Mouse (Mus musculus) hindbrain, embryonic 11.5 days (tissue): ENCODE measurements around the gene Dnajc15. TPM values are rescaled to one million over a fixed set of nuclear protein-coding genes. Genes with fewer than 3 reads are reported as not detected.

Source experiments
- ATAC-seq: fragments of 200-750 bp; cut with Nextera tagmentation; 2 replicates; pipeline ENCODE4 v1.8.0; 2017; ENCODE audit warnings: mild to moderate bottlenecking, moderate TSS enrichment, moderate library complexity; ENCODE audit not compliant: low FRiP score
- DNase-seq: peaks from one replicate; pipeline ENCODE4 v3.0.0-alpha.2; 2015; ENCODE audit warnings: low spot score
- H3K27ac ChIP-seq: fragments of 300-500 bp; sonication (generic); 2 replicates; pipeline ENCODE4 v1.5.1; 2014; ENCODE audit warnings: mild to moderate bottlenecking, low read depth, low read length
- H3K27me3 ChIP-seq: fragments of 300-500 bp; sonication (generic); 2 replicates; pipeline ENCODE4 v1.6.1; 2014; ENCODE audit warnings: mild to moderate bottlenecking, low read length, moderate library complexity, mixed read lengths; ENCODE audit not compliant: control insufficient read depth, insufficient read depth
- H3K36me3 ChIP-seq: fragments of 300-500 bp; sonication (generic); 2 replicates; pipeline ENCODE4 v1.6.1; 2014; ENCODE audit warnings: mild to moderate bottlenecking, low read length, moderate library complexity, mixed read lengths; ENCODE audit not compliant: control insufficient read depth, insufficient read depth
- H3K4me1 ChIP-seq: fragments of 300-500 bp; sonication (generic); replicated peaks from 2 replicates; pipeline ENCODE4 v1.6.1; 2014; ENCODE audit warnings: low read length, mixed read lengths; ENCODE audit not compliant: control insufficient read depth, insufficient read depth
- H3K4me2 ChIP-seq: fragments of 300-500 bp; sonication (generic); replicated peaks from 2 replicates; pipeline ENCODE4 v1.6.1; 2014; ENCODE audit warnings: mild to moderate bottlenecking, low read depth, low read length
- H3K4me3 ChIP-seq: fragments of 300-500 bp; sonication (generic); 2 replicates; pipeline ENCODE4 v1.5.1; 2014; ENCODE audit warnings: low read depth, low read length
- H3K9ac ChIP-seq: fragments of 300-500 bp; sonication (generic); 2 replicates; pipeline ENCODE4 v1.6.1; 2014; ENCODE audit warnings: low read depth, low read length
- H3K9me3 ChIP-seq: fragments of 300-500 bp; sonication (generic); 2 replicates; pipeline ENCODE4 v1.6.1; 2016; ENCODE audit warnings: low read length; ENCODE audit not compliant: control insufficient read depth
- WGBS: fragments of 180-500 bp; shearing (Covaris S2); extraction: QIAGEN DNeasy Blood & Tissue Kit; methylation state at CpG from one replicate; pipeline ENCODE4 v1.1.7; 2014; 5-methylcytosine and 5-hydroxymethylcytosine counted together
- polyA plus RNA-seq: library from polyadenylated mRNA; unstranded; fragments of >200 nt; fragmentation: Nextera tagmentation; extraction: Ambion mirVana; gene quantifications from 2 replicates; pipeline ENCODE4 v1.2.1, GENCODE M21; 2014

Gene Dnajc15
- polyA plus RNA-seq, 1 experiment from 2014 or later, result 108 TPM

- H3K4me3 ChIP-seq, result no peak overlapping the region
- H3K36me3 ChIP-seq, result no peaks in the 10 kb centered on the region
- no peak overlapping the region for H3K9ac ChIP-seq
- DNase-seq (no peak), ATAC-seq (no peak)
- no peak overlapping the region for H3K4me2 ChIP-seq
- no peaks in the 10 kb centered on the region for H3K9me3 ChIP-seq
- no peak overlapping the region for H3K27ac ChIP-seq
- H3K4me1 ChIP-seq, result no peaks in the 10 kb centered on the region
- WGBS, result 91% methylated on average over 3 of the region's 3 CpGs
- no peaks in the 10 kb centered on the region for H3K27me3 ChIP-seq
These were observed 4.0 kb downstream of the Dnajc15 start for GRCm38 (mm10) chr14:77870926-77871325.

DNA sequence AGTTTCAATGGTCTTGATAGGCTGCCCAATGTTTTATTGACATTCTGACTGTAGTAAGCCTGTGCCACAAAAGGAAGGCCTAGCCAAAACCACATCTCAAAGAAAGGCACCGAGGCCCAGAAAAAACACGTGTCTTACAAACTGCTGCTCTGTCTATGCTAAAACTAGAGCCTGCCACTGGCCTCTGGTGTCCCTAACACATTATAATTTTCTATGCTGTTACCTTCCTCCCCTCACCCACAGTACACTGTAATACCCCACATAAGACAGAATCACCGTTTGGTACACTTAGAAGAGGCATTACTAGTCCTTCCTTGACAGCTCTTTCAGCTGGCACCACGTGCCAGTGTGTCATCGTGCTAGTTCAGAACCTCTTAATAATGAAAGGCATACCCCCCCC is 7.3 kb downstream of the Dnajc15 start:
- no peak overlapping the region for H3K9ac ChIP-seq
- DNase-seq (no peak), ATAC-seq (no peak)
- H3K4me2 ChIP-seq, result no peak overlapping the region
- H3K4me1 ChIP-seq, result no peaks in the 10 kb centered on the region
- 93% methylated on average over 5 of the region's 5 CpGs for WGBS
- no peaks in the 10 kb centered on the region for H3K27me3 ChIP-seq
- no peak overlapping the region for H3K4me3 ChIP-seq
- no peak overlapping the region for H3K27ac ChIP-seq
- H3K9me3 ChIP-seq, result no peaks in the 10 kb centered on the region
- H3K36me3 ChIP-seq, result no peaks in the 10 kb centered on the region

- no peaks in the 10 kb centered on the region for H3K36me3 ChIP-seq
- DNase-seq (no peak), ATAC-seq (no peak)
- H3K27ac ChIP-seq, result no peak overlapping the region
- H3K9me3 ChIP-seq, result no peaks in the 10 kb centered on the region
- H3K27me3 ChIP-seq, result no peaks in the 10 kb centered on the region
- no peak overlapping the region for H3K4me2 ChIP-seq
- 94% methylated on average over 6 of the region's 6 CpGs for WGBS
- no peaks in the 10 kb centered on the region for H3K4me1 ChIP-seq
- H3K9ac ChIP-seq, result no peak overlapping the region
- no peak overlapping the region for H3K4me3 ChIP-seq
These were observed 10.4 kb downstream of the Dnajc15 start for GRCm38 (mm10) chr14:77864510-77864909.

DNA sequence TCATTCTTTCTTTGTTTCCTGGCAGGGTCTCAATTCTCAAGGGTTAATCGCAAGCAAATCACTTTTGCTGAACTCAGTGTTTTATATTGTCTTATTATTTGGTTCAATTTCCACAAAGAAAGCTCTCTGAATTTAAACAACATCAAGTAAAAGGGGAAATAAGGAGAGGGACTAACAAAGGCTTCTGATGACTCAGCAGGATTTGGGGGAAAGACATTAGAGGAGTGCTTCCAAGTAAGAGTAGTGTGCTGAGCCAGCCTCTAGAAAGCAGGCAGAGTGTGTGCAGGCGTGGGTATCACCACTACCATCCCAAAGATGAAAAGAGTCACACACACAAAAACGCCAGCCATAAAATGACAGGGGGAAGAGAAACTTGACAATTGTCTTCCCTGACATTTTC is 10.9 kb downstream of the Dnajc15 start:
- H3K4me1 ChIP-seq, result no peaks in the 10 kb centered on the region

DNA sequence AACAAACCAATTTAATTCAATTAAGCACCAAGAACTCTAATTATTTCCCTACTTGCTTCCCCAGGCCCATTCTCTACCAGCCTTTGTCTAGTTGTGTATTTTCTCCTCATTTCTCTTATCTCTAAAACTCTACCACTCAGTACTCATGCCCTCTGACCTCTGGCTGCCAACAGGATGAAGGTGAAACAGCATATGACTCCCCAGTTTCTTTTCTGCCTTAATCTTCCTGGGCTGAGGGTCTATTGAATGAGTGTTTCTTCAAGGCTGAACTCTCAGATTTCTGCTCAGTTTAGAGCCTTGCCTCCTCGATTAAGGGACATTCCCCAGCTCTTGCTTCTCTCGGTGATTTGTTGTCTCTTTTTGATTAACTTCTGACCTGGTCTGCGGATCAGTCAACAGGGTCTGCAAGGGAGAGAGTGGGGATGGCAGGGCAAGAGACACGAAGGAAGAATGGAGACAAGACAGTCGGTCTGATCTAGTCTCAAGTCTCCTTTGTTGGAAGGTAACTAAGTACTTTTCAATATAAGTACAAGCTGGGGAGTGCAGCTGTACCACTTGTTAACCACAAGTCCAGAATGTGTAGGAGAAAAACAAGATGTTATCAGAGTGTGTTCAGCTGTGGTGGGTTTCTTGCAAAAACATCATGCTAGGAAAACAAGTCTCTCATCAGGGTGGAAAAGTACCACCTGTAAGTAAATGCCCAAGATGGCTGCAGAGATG is 13.9 kb downstream of the Dnajc15 start:
- Histone ChIP-seq H3K9ac (no peak overlapping the region), H3K9me3 (no peaks in the 10 kb centered on the region), H3K27ac (no peak overlapping the region), H3K4me3 (no peak overlapping the region), H3K4me2 (no peak overlapping the region), H3K36me3 (no peaks in the 10 kb centered on the region), H3K4me1 (no peaks in the 10 kb centered on the region), H3K27me3 (no peaks in the 10 kb centered on the region)
- WGBS, result 70% methylated on average over 5 of the region's 5 CpGs
- DNase-seq (no peak), ATAC-seq (no peak)

More for the DNA sequence above, 10.9 kb downstream of the Dnajc15 start:
- H3K27ac ChIP-seq, result no peak overlapping the region
- no peak overlapping the region for H3K9ac ChIP-seq
- 75% methylated on average over 3 of the region's 3 CpGs for WGBS
- no peaks in the 10 kb centered on the region for H3K9me3 ChIP-seq
- no peak for DNase-seq
- H3K4me3 ChIP-seq, result no peak overlapping the region
- H3K4me2 ChIP-seq, result no peak overlapping the region
- ATAC-seq, result no peak
- H3K36me3 ChIP-seq, result no peaks in the 10 kb centered on the region
- H3K27me3 ChIP-seq, result no peaks in the 10 kb centered on the region

DNA sequence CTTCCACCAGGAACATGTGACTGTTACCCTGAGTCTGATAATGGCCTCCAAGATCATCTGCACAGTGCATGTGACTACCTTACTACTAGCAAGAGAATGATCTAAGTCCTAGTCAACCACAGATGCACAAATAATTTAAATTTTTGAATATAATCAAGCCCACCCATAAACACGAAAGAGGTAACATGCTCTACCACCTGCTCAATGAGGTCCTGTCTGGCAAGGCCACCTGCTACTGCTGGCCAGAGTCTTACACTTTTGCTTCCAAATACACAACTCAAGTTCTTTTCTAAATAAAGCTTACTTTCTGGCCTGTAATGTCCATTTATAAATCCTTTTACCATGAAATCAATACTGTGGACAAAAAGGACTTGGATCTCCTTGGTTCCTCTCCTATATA is 15.0 kb downstream of the Dnajc15 start:
- H3K4me2 ChIP-seq, result no peak overlapping the region
- H3K27me3 ChIP-seq, result no peaks in the 10 kb centered on the region
- H3K9ac ChIP-seq, result no peak overlapping the region
- H3K4me1 ChIP-seq, result no peaks in the 10 kb centered on the region
- DNase-seq (no peak), ATAC-seq (no peak)
- H3K36me3 ChIP-seq, result no peaks in the 10 kb centered on the region
- no peak overlapping the region for H3K27ac ChIP-seq
- H3K9me3 ChIP-seq, result no peaks in the 10 kb centered on the region
- WGBS, result 88% methylated on average over 1 of the region's 1 CpGs
- no peak overlapping the region for H3K4me3 ChIP-seq

- no peaks in the 10 kb centered on the region for H3K27me3 ChIP-seq
- DNase-seq, result no peak
These were observed 21.0 kb downstream of the Dnajc15 start for GRCm38 (mm10) chr14:77853951-77854350.

DNA sequence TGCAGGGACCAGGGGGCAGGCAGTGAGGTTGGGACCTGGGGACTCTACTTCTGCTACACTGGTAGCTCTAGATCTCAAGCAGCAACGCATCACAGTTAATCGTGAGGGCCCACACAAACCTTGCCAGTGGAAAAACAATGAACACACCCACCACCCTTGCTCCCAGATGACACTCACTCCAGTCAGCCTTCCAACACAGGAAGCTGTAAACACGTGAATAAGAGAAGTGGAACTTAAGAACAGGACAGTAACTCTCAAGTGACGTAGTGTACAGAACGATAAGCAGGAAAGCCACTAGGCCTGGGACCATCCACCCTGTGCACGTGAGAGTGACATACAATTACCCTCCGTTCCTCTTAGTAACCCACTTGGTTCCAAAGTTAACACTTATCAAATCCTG is 25.1 kb downstream of the Dnajc15 start:
- WGBS, result 91% methylated on average over 7 of the region's 7 CpGs
- Histone ChIP-seq H3K9ac (no peak overlapping the region), H3K27ac (no peak overlapping the region), H3K4me2 (no peak overlapping the region), H3K27me3 (no peaks in the 10 kb centered on the region), H3K9me3 (no peaks in the 10 kb centered on the region), H3K4me3 (no peak overlapping the region), H3K4me1 (no peaks in the 10 kb centered on the region), H3K36me3 (no peaks in the 10 kb centered on the region)
- ATAC-seq (no peak), DNase-seq (no peak)

More at GRCm38 (mm10) chr14:77853951-77854350, 21.0 kb downstream of the Dnajc15 start:
- H3K4me2 ChIP-seq, result no peak overlapping the region
- no peaks in the 10 kb centered on the region for H3K9me3 ChIP-seq
- H3K27ac ChIP-seq, result no peak overlapping the region
- H3K4me1 ChIP-seq, result no peaks in the 10 kb centered on the region
- no peak overlapping the region for H3K4me3 ChIP-seq
- no peak overlapping the region for H3K9ac ChIP-seq
- WGBS, result 97% methylated on average over 1 of the region's 1 CpGs
- no peak for ATAC-seq
- H3K36me3 ChIP-seq, result no peaks in the 10 kb centered on the region

- no peaks in the 10 kb centered on the region for H3K36me3 ChIP-seq
- DNase-seq (no peak), ATAC-seq (no peak)
- no peaks in the 10 kb centered on the region for H3K27me3 ChIP-seq
- H3K9me3 ChIP-seq, result no peaks in the 10 kb centered on the region
- no peak overlapping the region for H3K9ac ChIP-seq
- H3K4me2 ChIP-seq, result no peak overlapping the region
- H3K4me3 ChIP-seq, result no peak overlapping the region
- 93% methylated on average over 1 of the region's 1 CpGs for WGBS
- H3K27ac ChIP-seq, result no peak overlapping the region
- H3K4me1 ChIP-seq, result no peaks in the 10 kb centered on the region
These were observed 26.6 kb downstream of the Dnajc15 start for GRCm38 (mm10) chr14:77848349-77848748.
